ENCODE assay signal across 19 mouse cellular contexts in genomic region chr2:74239586-74239985, GRCm38 (mm10).
A peak's percentile ranks its signal among the peaks of the same experiment; 100 is the strongest.
DNase-seq lines count a peak whose midpoint lies in the region; ATAC-seq and TF ChIP-seq lines count a peak whose summit lies in the region.
"Had no signal": no experiment of that assay in that cellular context is flagged by ENCODE, and none has a peak within 500 bp of the region (broad histone marks: within the 10 kb centered on the region; RNA-seq: fewer than 3 reads in every experiment).

No protein-coding gene starts in this region.

- H3K27ac ChIP-seq in forebrain, embryonic 14.5 days (ENCODE audit: low read depth, low read length) = no peak overlapping the region
- no peak overlapping the region for H3K27ac ChIP-seq in forebrain, postnatal 0 days (ENCODE audit: low read depth, low read length)
- H3K27ac ChIP-seq in hindbrain, embryonic 14.5 days = no peak overlapping the region
- peak overlapping the region; percentile 52; the same call in 1 of the 2 replicates for H3K27ac ChIP-seq in midbrain, embryonic 13.5 days
- H3K27ac ChIP-seq: lung, embryonic 15.5 days had no signal

- no peaks in the 10 kb centered on the region for H3K36me3 ChIP-seq in forebrain, embryonic 14.5 days (ENCODE audit: control insufficient read depth, insufficient read depth, low read length)
- no peaks in the 10 kb centered on the region for H3K36me3 ChIP-seq in forebrain, postnatal 0 days (ENCODE audit: insufficient read depth)
- no peaks in the 10 kb centered on the region for H3K36me3 ChIP-seq in hindbrain, embryonic 14.5 days (replicated peaks; ENCODE audit: control insufficient read depth, insufficient read depth)
- no peaks in the 10 kb centered on the region for H3K36me3 ChIP-seq in midbrain, embryonic 13.5 days
- H3K36me3 ChIP-seq: G1E; lung, embryonic 15.5 days had no signal

- ATAC-seq in forebrain, embryonic 14.5 days = no peak
- no peak for ATAC-seq in forebrain, postnatal 0 days
- peak; percentile 60; the same call in 1 of the 2 replicates for ATAC-seq in hindbrain, embryonic 14.5 days (ENCODE audit: low FRiP score)
- ATAC-seq in midbrain, embryonic 13.5 days = peak; percentile 82

- no peak overlapping the region for H3K4me3 ChIP-seq in forebrain, embryonic 14.5 days (ENCODE audit: low read depth, low read length)
- no peak overlapping the region for H3K4me3 ChIP-seq in forebrain, postnatal 0 days (ENCODE audit: low read depth, low read length)
- H3K4me3 ChIP-seq in hindbrain, embryonic 14.5 days (replicated peaks; ENCODE audit: low read length) = no peak overlapping the region
- H3K4me3 ChIP-seq in midbrain, embryonic 13.5 days (replicated peaks) = no peak overlapping the region
- H3K4me3 ChIP-seq: lung, embryonic 15.5 days had no signal

- peak; percentile 9 for DNase-seq in forebrain, embryonic 14.5 days (ENCODE audit: low spot score)
- no peak for DNase-seq in forebrain, postnatal 0 days
- DNase-seq in brain, embryonic 14.5 days (ENCODE audit: low read depth) = peak; percentile 73
- DNase-seq in hindbrain, embryonic 14.5 days (ENCODE audit: low spot score) = peak; percentile 42
- DNase-seq in gastrocnemius, adult 18-20 months (ENCODE audit: low spot score) = no peak
- no peak for DNase-seq in frontal cortex, postnatal 14 days (ENCODE audit: low spot score in 2 of 2)
- DNase-seq in yolk sac, embryonic 10.5 days (ENCODE audit: low spot score) = no peak
- DNase-seq: cerebellum, adult 11 months; heart, adult 18-20 months; heart, postnatal 14 days; kidney, adult 18-20 months; kidney, postnatal 4 days; layer of hippocampus, postnatal 36 days; right cerebral cortex, adult 18-20 months; thymus, postnatal 4 days had no signal

- TF ChIP-seq CTCF in forebrain, postnatal 0 days (IDR thresholded peaks at IDR 0.05; ENCODE audit: low read depth) = no peak
- no peak for TF ChIP-seq CTCF in brain, embryonic 14.5 days (IDR thresholded peaks at IDR 0.05; ENCODE audit: borderline replicate concordance, extremely low read depth, insufficient read depth, insufficient read length)

- H3K9ac ChIP-seq in forebrain, embryonic 14.5 days (ENCODE audit: low read length) = no peak overlapping the region
- no peak overlapping the region for H3K9ac ChIP-seq in forebrain, postnatal 0 days
- H3K9ac ChIP-seq in hindbrain, embryonic 14.5 days = no peak overlapping the region
- no peak overlapping the region for H3K9ac ChIP-seq in midbrain, embryonic 13.5 days (replicated peaks)
- H3K9ac ChIP-seq: lung, embryonic 15.5 days had no signal

- H3K4me1 ChIP-seq in forebrain, embryonic 14.5 days (ENCODE audit: control insufficient read depth, insufficient read depth, low read length) = peaks cover 4% of the 10 kb centered on the region
- peaks cover 8% of the 10 kb centered on the region for H3K4me1 ChIP-seq in forebrain, postnatal 0 days (ENCODE audit: insufficient read depth)
- peaks cover 22% of the 10 kb centered on the region for H3K4me1 ChIP-seq in hindbrain, embryonic 14.5 days (replicated peaks; ENCODE audit: control insufficient read depth, insufficient read depth, low read length)
- H3K4me1 ChIP-seq in midbrain, embryonic 13.5 days (replicated peaks) = peaks cover 27% of the 10 kb centered on the region

- H3K9me3 ChIP-seq in forebrain, embryonic 14.5 days (replicated peaks; ENCODE audit: control insufficient read depth, low read length) = no peaks in the 10 kb centered on the region
- H3K9me3 ChIP-seq in forebrain, postnatal 0 days (ENCODE audit: low read length) = no peaks in the 10 kb centered on the region
- H3K9me3 ChIP-seq in hindbrain, embryonic 14.5 days (ENCODE audit: control insufficient read depth, low read length) = no peaks in the 10 kb centered on the region
- no peaks in the 10 kb centered on the region for H3K9me3 ChIP-seq in midbrain, embryonic 13.5 days
- H3K9me3 ChIP-seq: G1E; lung, embryonic 15.5 days had no signal

- 55% methylated on average over 10 of the region's 10 CpGs for WGBS in forebrain, embryonic 14.5 days
- 68% methylated on average over 10 of the region's 10 CpGs for WGBS in forebrain, postnatal 0 days
- 35% methylated on average over 10 of the region's 10 CpGs for WGBS in hindbrain, embryonic 14.5 days
- WGBS in midbrain, embryonic 13.5 days = 30% methylated on average over 10 of the region's 10 CpGs

- H3K4me2 ChIP-seq in forebrain, embryonic 14.5 days (ENCODE audit: low read length) = no peak overlapping the region
- no peak overlapping the region for H3K4me2 ChIP-seq in forebrain, postnatal 0 days (ENCODE audit: low read depth)
- no peak overlapping the region for H3K4me2 ChIP-seq in hindbrain, embryonic 14.5 days (replicated peaks)
- no peak overlapping the region for H3K4me2 ChIP-seq in midbrain, embryonic 13.5 days (replicated peaks)
- H3K4me2 ChIP-seq: liver, embryonic 11.5 days; lung, embryonic 15.5 days had no signal

- no peak for TF ChIP-seq POLR2A in brain, embryonic 14.5 days (IDR thresholded peaks at IDR 0.05; ENCODE audit: borderline replicate concordance, extremely low read depth, insufficient read depth, insufficient read length, poor library complexity, severe bottlenecking)

- H3K27me3 ChIP-seq in forebrain, embryonic 14.5 days (replicated peaks; ENCODE audit: control insufficient read depth, insufficient read depth, low read length) = no peaks in the 10 kb centered on the region
- no peaks in the 10 kb centered on the region for H3K27me3 ChIP-seq in forebrain, postnatal 0 days (ENCODE audit: insufficient read depth, low read length)
- H3K27me3 ChIP-seq in hindbrain, embryonic 14.5 days (ENCODE audit: control insufficient read depth, insufficient read depth, low read length) = no peaks in the 10 kb centered on the region
- peaks cover 12% of the 10 kb centered on the region for H3K27me3 ChIP-seq in midbrain, embryonic 13.5 days
- H3K27me3 ChIP-seq: lung, embryonic 15.5 days had no signal

Comparison
In these comparisons a context has a peak if more than half of its experiments do, and no peak if none do; other contexts are left out.
1. DNase-seq: peak in forebrain, embryonic 14.5 days (single experiment), brain, embryonic 14.5 days (single experiment) and hindbrain, embryonic 14.5 days (single experiment); none in forebrain, postnatal 0 days (single experiment), gastrocnemius, adult 18-20 months (single experiment), frontal cortex, postnatal 14 days (0 of 2) and yolk sac, embryonic 10.5 days (single experiment).
2. ATAC-seq: peak in hindbrain, embryonic 14.5 days (single experiment) and midbrain, embryonic 13.5 days (single experiment); none in forebrain, embryonic 14.5 days (single experiment) and forebrain, postnatal 0 days (single experiment).